Mouse (Mus musculus) liver, embryonic 16.5 days (tissue): Measurements from ENCODE around the gene Gper1. TPM values are rescaled to one million over a fixed set of nuclear protein-coding genes. Genes with fewer than 3 reads are reported as not detected.

Experiments
- ATAC-seq: fragments of 200-750 bp; cut with Nextera tagmentation; 2 replicates; pipeline ENCODE4 v1.8.0; 2017; ENCODE audit warnings: low read depth, mild to moderate bottlenecking, moderate number of reproducible peaks, moderate library complexity
- H3K27ac ChIP-seq: fragments of 300-500 bp; sonication (generic); 2 replicates; pipeline ENCODE4 v1.5.1; 2014; ENCODE audit warnings: mild to moderate bottlenecking, low read length
- H3K27me3 ChIP-seq: fragments of 300-500 bp; sonication (generic); 2 replicates; pipeline ENCODE4 v1.6.1; 2014; ENCODE audit warnings: low read depth, low read length, mixed read lengths; ENCODE audit not compliant: control insufficient read depth, insufficient read depth
- H3K36me3 ChIP-seq: fragments of 300-500 bp; sonication (generic); 2 replicates; pipeline ENCODE4 v1.6.1; 2014; ENCODE audit warnings: mild to moderate bottlenecking; ENCODE audit not compliant: control insufficient read depth, insufficient read depth
- H3K4me1 ChIP-seq: fragments of 300-500 bp; sonication (generic); 2 replicates; pipeline ENCODE4 v1.6.1; 2014; ENCODE audit warnings: low read depth, low read length, mixed read lengths; ENCODE audit not compliant: control insufficient read depth
- H3K4me2 ChIP-seq: fragments of 300-500 bp; sonication (generic); 2 replicates; pipeline ENCODE4 v1.6.1; 2014; ENCODE audit warnings: low read depth, low read length, mixed read lengths
- H3K4me3 ChIP-seq: fragments of 300-500 bp; sonication (generic); 2 replicates; pipeline ENCODE4 v1.5.1; 2014; ENCODE audit warnings: low read depth, mild to moderate bottlenecking, low read length
- H3K9ac ChIP-seq: fragments of 300-500 bp; sonication (generic); 2 replicates; pipeline ENCODE4 v1.6.1; 2014; ENCODE audit warnings: low read depth, low read length
- H3K9me3 ChIP-seq: fragments of 300-500 bp; sonication (generic); replicated peaks from 2 replicates; pipeline ENCODE4 v1.6.1; 2016; ENCODE audit warnings: low read length; ENCODE audit not compliant: control insufficient read depth
- WGBS: fragments of 180-500 bp; shearing (Covaris S2); extraction: QIAGEN DNeasy Blood & Tissue Kit; methylation state at CpG from one replicate; pipeline ENCODE4 v1.1.7; 2014; ENCODE audit not compliant: insufficient replicate concordance; 5-methylcytosine and 5-hydroxymethylcytosine counted together
- polyA plus RNA-seq: library from polyadenylated mRNA; unstranded; fragments of >200 nt; fragmentation: Nextera tagmentation; extraction: Ambion mirVana; gene quantifications from 2 replicates; pipeline ENCODE4 v1.2.1, GENCODE M21; 2015

The Gper1 gene
- polyA plus RNA-seq, 1 experiment from 2014 or later = 0.15 TPM

GRCm38 (mm10) chr5:139397359-139397916, 25.5 kb upstream of the Gper1 start:
- ATAC-seq = no peak
- H3K4me2 ChIP-seq = no peak overlapping the region
- no peak overlapping the region for H3K4me3 ChIP-seq
- 75% methylated on average over 4 of the region's 4 CpGs for WGBS
- peak overlapping the region; percentile 11; the same call in 1 of the 2 replicates for H3K9ac ChIP-seq
- peaks cover 28% of the 10 kb centered on the region for H3K36me3 ChIP-seq
- no peaks in the 10 kb centered on the region for H3K9me3 ChIP-seq
- peaks cover 50% of the 10 kb centered on the region for H3K4me1 ChIP-seq
- no peaks in the 10 kb centered on the region for H3K27me3 ChIP-seq
- peak overlapping the region; percentile 31 for H3K27ac ChIP-seq

GRCm38 (mm10) chr5:139397959-139398753, 24.8 kb upstream of the Gper1 start:
- H3K4me1 ChIP-seq = peaks cover 43% of the 10 kb centered on the region
- no peaks in the 10 kb centered on the region for H3K9me3 ChIP-seq
- H3K27me3 ChIP-seq = no peaks in the 10 kb centered on the region
- H3K27ac ChIP-seq = peak overlapping the region; percentile 31
- peaks cover 21% of the 10 kb centered on the region for H3K36me3 ChIP-seq
- no peak overlapping the region for H3K4me3 ChIP-seq
- H3K9ac ChIP-seq = peak overlapping the region; percentile 25; the same call in 1 of the 2 replicates
- peak; percentile 67 for ATAC-seq
- WGBS = 19% methylated on average over 5 of the region's 5 CpGs
- H3K4me2 ChIP-seq = no peak overlapping the region; the same call in 1 of the 2 replicates

GRCm38 (mm10) chr5:139398786-139399185, 24.2 kb upstream of the Gper1 start:
- Histone ChIP-seq H3K27me3 (no peaks in the 10 kb centered on the region), H3K4me3 (no peak overlapping the region), H3K9me3 (no peaks in the 10 kb centered on the region), H3K36me3 (peaks cover 15% of the 10 kb centered on the region), H3K4me1 (peaks cover 37% of the 10 kb centered on the region), H3K9ac (peak overlapping the region; percentile 25; the same call in 1 of the 2 replicates), H3K27ac (no peak overlapping the region), H3K4me2 (no peak overlapping the region; the same call in 1 of the 2 replicates)
- ATAC-seq = no peak
- 66% methylated on average over 5 of the region's 5 CpGs for WGBS

- no peak overlapping the region for H3K27ac ChIP-seq
- no peak overlapping the region for H3K4me2 ChIP-seq
- 82% methylated on average over 14 of the region's 14 CpGs for WGBS
- H3K9ac ChIP-seq = no peak overlapping the region
- no peak overlapping the region for H3K4me3 ChIP-seq
- H3K4me1 ChIP-seq = peaks cover 37% of the 10 kb centered on the region
- no peak for ATAC-seq
- H3K27me3 ChIP-seq = no peaks in the 10 kb centered on the region
- H3K9me3 ChIP-seq = no peaks in the 10 kb centered on the region
- H3K36me3 ChIP-seq = peaks cover 3% of the 10 kb centered on the region; the same call in 1 of the 2 replicates
Measured at GRCm38 (mm10) chr5:139399991-139400390, 23.0 kb upstream of the Gper1 start.

- H3K36me3 ChIP-seq = no peaks in the 10 kb centered on the region
- no peak overlapping the region for H3K4me3 ChIP-seq
- no peak overlapping the region for H3K9ac ChIP-seq
- no peaks in the 10 kb centered on the region for H3K9me3 ChIP-seq
- no peak overlapping the region for H3K27ac ChIP-seq
- H3K27me3 ChIP-seq = no peaks in the 10 kb centered on the region
- 67% methylated on average over 2 of the region's 2 CpGs for WGBS
- no peak overlapping the region for H3K4me2 ChIP-seq
- peaks cover 39% of the 10 kb centered on the region for H3K4me1 ChIP-seq
- ATAC-seq = no peak
Measured at GRCm38 (mm10) chr5:139402106-139402505, 20.8 kb upstream of the Gper1 start.

- no peak overlapping the region for H3K9ac ChIP-seq
- no peaks in the 10 kb centered on the region for H3K9me3 ChIP-seq
- H3K4me2 ChIP-seq = no peak overlapping the region
- WGBS = 47% methylated on average over 8 of the region's 8 CpGs
- H3K27ac ChIP-seq = peak overlapping the region; percentile 74
- no peaks in the 10 kb centered on the region for H3K36me3 ChIP-seq
- no peak for ATAC-seq
- peaks cover 23% of the 10 kb centered on the region for H3K4me1 ChIP-seq
- no peaks in the 10 kb centered on the region for H3K27me3 ChIP-seq
- no peak overlapping the region for H3K4me3 ChIP-seq
Measured at GRCm38 (mm10) chr5:139403692-139404260, 19.2 kb upstream of the Gper1 start.

- Histone ChIP-seq H3K9me3 (no peaks in the 10 kb centered on the region), H3K4me1 (peaks cover 20% of the 10 kb centered on the region), H3K36me3 (no peaks in the 10 kb centered on the region), H3K9ac (peak within 1 kb of the TSS; percentile 31), H3K27ac (peak within 1 kb of the TSS; percentile 74), H3K4me2 (peak within 1 kb of the TSS; percentile 33), H3K4me3 (peak within 1 kb of the TSS; percentile 24), H3K27me3 (no peaks in the 10 kb centered on the region)
- WGBS = 20% methylated on average over 6 of the region's 6 CpGs
- peak; percentile 52 for ATAC-seq
Measured at GRCm38 (mm10) chr5:139404801-139405401, 18.1 kb upstream of the Gper1 start, which contains the start of gene C130050O18Rik. C130050O18Rik (plus strand) TSS chr5:139405280.

GRCm38 (mm10) chr5:139405478-139405877, 17.5 kb upstream of the Gper1 start:
- H3K9ac ChIP-seq = peak overlapping the region; percentile 31
- 35% methylated on average over 7 of the region's 7 CpGs for WGBS
- H3K4me2 ChIP-seq = peak overlapping the region; percentile 33
- no peaks in the 10 kb centered on the region for H3K36me3 ChIP-seq
- H3K4me3 ChIP-seq = 0 out of 2 replicates have a peak overlapping the region, but pooled peaks have one; percentile 3
- H3K27ac ChIP-seq = peak overlapping the region; percentile 74
- no peaks in the 10 kb centered on the region for H3K27me3 ChIP-seq
- H3K9me3 ChIP-seq = no peaks in the 10 kb centered on the region
- peaks cover 20% of the 10 kb centered on the region for H3K4me1 ChIP-seq
- no peak for ATAC-seq
